Mouse (Mus musculus) stomach, postnatal 0 days (tissue): Measurements from ENCODE around the gene Hk3.

ENCODE experiments used
- CTCF ChIP-seq: IDR thresholded peaks from 2 replicates; pipeline ENCODE4 v1.5.1; 2016; ENCODE audit warnings: antibody characterized with exemption, low read depth, mild to moderate bottlenecking, moderate library complexity
- EP300 ChIP-seq: optimal IDR thresholded peaks from 2 replicates; pipeline ENCODE3; 2016; ENCODE audit warnings: antibody characterized with exemption

DNA sequence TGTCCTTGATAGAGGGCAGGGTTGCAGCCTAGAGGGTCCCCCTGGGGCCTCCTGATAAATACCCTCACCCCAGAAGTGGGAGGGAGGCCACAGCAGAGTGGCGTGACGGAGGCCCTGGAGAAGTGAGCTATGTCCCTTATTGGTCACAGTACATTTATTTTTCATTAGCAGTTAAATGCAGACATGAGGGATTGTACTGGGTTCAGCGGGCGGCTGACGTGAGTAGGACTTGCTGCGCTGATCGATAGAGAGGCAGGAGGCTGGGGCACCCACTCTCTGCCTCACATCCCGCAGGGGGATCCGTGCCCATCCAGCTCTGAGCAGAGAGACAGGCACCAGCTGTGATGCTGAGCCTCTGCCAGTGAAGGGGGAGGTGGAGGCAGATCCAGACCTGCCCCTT, 33.8 kb downstream of the Hk3 start:
- TF ChIP-seq CTCF (no peak), EP300 (no peak)
